Mouse (Mus musculus): ENCODE measurements around the gene Arhgap32. TPM values are rescaled to one million over a fixed set of nuclear protein-coding genes. Genes with fewer than 3 reads are reported as not detected.

The Arhgap32 gene
- polyA plus RNA-seq, 1 experiment = 1.5 TPM

GRCm38 (mm10) chr9:32233593-32233992, 117.7 kb downstream of the Arhgap32 start:
- Histone ChIP-seq H3K4me1 (ENCODE audit: control insufficient read depth, insufficient read depth, insufficient read length) (no peaks in the 10 kb centered on the region), H3K36me3 (ENCODE audit: control insufficient read depth, insufficient read depth, low read length) (no peaks in the 10 kb centered on the region), H3K4me3 (ENCODE audit: extremely low read depth, insufficient read depth, insufficient read length) (no peak overlapping the region), H3K27me3 (ENCODE audit: control insufficient read depth, insufficient read depth, low read length) (no peaks in the 10 kb centered on the region), H3K27ac (ENCODE audit: insufficient read depth, low read length) (no peak overlapping the region)
- TF ChIP-seq POLR2A (IDR thresholded peaks at IDR 0.05; ENCODE audit: low read depth, low read length) = no peak
- TF ChIP-seq CTCF (IDR thresholded peaks at IDR 0.05; ENCODE audit: extremely low read depth, insufficient read depth, insufficient read length, insufficient replicate concordance) = no peak
- WGBS = 82% methylated on average over 4 of the region's 4 CpGs
- DNase-seq (ENCODE audit: low read depth in 1 of 2, low spot score in 2 of 2) = no peak

- TF ChIP-seq POLR2A (IDR thresholded peaks at IDR 0.05; ENCODE audit: low read depth, low read length) (no peak), CTCF (IDR thresholded peaks at IDR 0.05; ENCODE audit: extremely low read depth, insufficient read depth, insufficient read length, insufficient replicate concordance) (no peak)
- Histone ChIP-seq H3K36me3 (ENCODE audit: control insufficient read depth, insufficient read depth, low read length) (no peaks in the 10 kb centered on the region), H3K4me3 (ENCODE audit: extremely low read depth, insufficient read depth, insufficient read length) (no peak overlapping the region), H3K27ac (ENCODE audit: insufficient read depth, low read length) (no peak overlapping the region), H3K4me1 (ENCODE audit: control insufficient read depth, insufficient read depth, insufficient read length) (no peaks in the 10 kb centered on the region), H3K27me3 (ENCODE audit: control insufficient read depth, insufficient read depth, low read length) (no peaks in the 10 kb centered on the region)
- 92% methylated on average over 3 of the region's 3 CpGs for WGBS
- no peak for DNase-seq (ENCODE audit: low read depth in 1 of 2, low spot score in 2 of 2)
Measured at GRCm38 (mm10) chr9:32234767-32235489, 119.0 kb downstream of the Arhgap32 start.

GRCm38 (mm10) chr9:32238899-32239298, 123.0 kb downstream of the Arhgap32 start:
- 92% methylated on average over 10 of the region's 10 CpGs for WGBS
- H3K4me3 ChIP-seq (ENCODE audit: extremely low read depth, insufficient read depth, insufficient read length) = no peak overlapping the region
- H3K27ac ChIP-seq (ENCODE audit: insufficient read depth, low read length) = no peak overlapping the region

GRCm38 (mm10) chr9:32239427-32239826, 123.5 kb downstream of the Arhgap32 start:
- no peak for DNase-seq (ENCODE audit: low read depth in 1 of 2, low spot score in 2 of 2)
- H3K4me3 ChIP-seq (ENCODE audit: extremely low read depth, insufficient read depth, insufficient read length) = no peak overlapping the region
- no peaks in the 10 kb centered on the region for H3K36me3 ChIP-seq (ENCODE audit: control insufficient read depth, insufficient read depth, low read length)
- WGBS = 60% methylated on average over 10 of the region's 10 CpGs
- no peak overlapping the region for H3K27ac ChIP-seq (ENCODE audit: insufficient read depth, low read length)
- TF ChIP-seq CTCF (IDR thresholded peaks at IDR 0.05; ENCODE audit: extremely low read depth, insufficient read depth, insufficient read length, insufficient replicate concordance) = no peak
- no peak for TF ChIP-seq POLR2A (IDR thresholded peaks at IDR 0.05; ENCODE audit: low read depth, low read length)
- no peaks in the 10 kb centered on the region for H3K4me1 ChIP-seq (ENCODE audit: control insufficient read depth, insufficient read depth, insufficient read length)
- H3K27me3 ChIP-seq (ENCODE audit: control insufficient read depth, insufficient read depth, low read length) = no peaks in the 10 kb centered on the region

More at GRCm38 (mm10) chr9:32238899-32239298, 123.0 kb downstream of the Arhgap32 start:
- no peak for TF ChIP-seq POLR2A (IDR thresholded peaks at IDR 0.05; ENCODE audit: low read depth, low read length)
- no peak for TF ChIP-seq CTCF (IDR thresholded peaks at IDR 0.05; ENCODE audit: extremely low read depth, insufficient read depth, insufficient read length, insufficient replicate concordance)
- H3K27me3 ChIP-seq (ENCODE audit: control insufficient read depth, insufficient read depth, low read length) = no peaks in the 10 kb centered on the region
- H3K36me3 ChIP-seq (ENCODE audit: control insufficient read depth, insufficient read depth, low read length) = no peaks in the 10 kb centered on the region
- H3K4me1 ChIP-seq (ENCODE audit: control insufficient read depth, insufficient read depth, insufficient read length) = no peaks in the 10 kb centered on the region
- DNase-seq (ENCODE audit: low read depth in 1 of 2, low spot score in 2 of 2) = no peak

GRCm38 (mm10) chr9:32240449-32240848, 124.5 kb downstream of the Arhgap32 start:
- TF ChIP-seq CTCF (IDR thresholded peaks at IDR 0.05; ENCODE audit: extremely low read depth, insufficient read depth, insufficient read length, insufficient replicate concordance) (no peak), POLR2A (IDR thresholded peaks at IDR 0.05; ENCODE audit: low read depth, low read length) (no peak)
- H3K27me3 ChIP-seq (ENCODE audit: control insufficient read depth, insufficient read depth, low read length) = no peaks in the 10 kb centered on the region
- 82% methylated on average over 5 of the region's 5 CpGs for WGBS

GRCm38 (mm10) chr9:32241637-32242199, 125.8 kb downstream of the Arhgap32 start:
- TF ChIP-seq CTCF (IDR thresholded peaks at IDR 0.05; ENCODE audit: extremely low read depth, insufficient read depth, insufficient read length, insufficient replicate concordance) = no peak
- Histone ChIP-seq H3K36me3 (ENCODE audit: control insufficient read depth, insufficient read depth, low read length) (no peaks in the 10 kb centered on the region), H3K27ac (ENCODE audit: insufficient read depth, low read length) (no peak overlapping the region), H3K4me3 (ENCODE audit: extremely low read depth, insufficient read depth, insufficient read length) (no peak overlapping the region), H3K4me1 (ENCODE audit: control insufficient read depth, insufficient read depth, insufficient read length) (no peaks in the 10 kb centered on the region), H3K27me3 (ENCODE audit: control insufficient read depth, insufficient read depth, low read length) (no peaks in the 10 kb centered on the region)
- DNase-seq (ENCODE audit: low read depth in 1 of 2, low spot score in 2 of 2) = no peak
- 64% methylated on average over 9 of the region's 9 CpGs for WGBS

More at GRCm38 (mm10) chr9:32240449-32240848, 124.5 kb downstream of the Arhgap32 start:
- Histone ChIP-seq H3K4me3 (ENCODE audit: extremely low read depth, insufficient read depth, insufficient read length) (no peak overlapping the region), H3K36me3 (ENCODE audit: control insufficient read depth, insufficient read depth, low read length) (no peaks in the 10 kb centered on the region), H3K27ac (ENCODE audit: insufficient read depth, low read length) (no peak overlapping the region), H3K4me1 (ENCODE audit: control insufficient read depth, insufficient read depth, insufficient read length) (no peaks in the 10 kb centered on the region)
- DNase-seq (ENCODE audit: low read depth in 1 of 2, low spot score in 2 of 2) = no peak
